Mouse (Mus musculus) neural tube, embryonic 10.5 days (tissue): ENCODE results near the gene Gpn1.
"Not testable (repeated sequence)": the region's sequence is repeated elsewhere in the genome, so short reads cannot be mapped to it uniquely, and the experiment has no call there.

Source experiments
- DNase-seq: peaks from one replicate; pipeline ENCODE4 v3.0.0-alpha.2; 2017; ENCODE audit warnings: low spot score; ENCODE audit errors: extremely low spot score

Gene Gpn1

GRCm38 (mm10) chr5:31494513-31495297 lies at the start of gene Gpn1:
TSS of gene Gpn1 (plus strand) at chr5:31494741.
- DNase-seq: peak; percentile 84

GRCm38 (mm10) chr5:31451336-31451735 lies 43.2 kb upstream of the Gpn1 start:
- DNase-seq: no peak

GRCm38 (mm10) chr5:31451878-31452561 lies 42.5 kb upstream of the Gpn1 start, which contains the start of gene Zfp512:
TSS of gene Zfp512 (plus strand) at chr5:31452431.
- peak; percentile 97 for DNase-seq

- DNase-seq: no peak
These were observed 42.0 kb upstream of the Gpn1 start for GRCm38 (mm10) chr5:31452562-31452878.

GRCm38 (mm10) chr5:31452886-31453410 lies 41.6 kb upstream of the Gpn1 start:
- DNase-seq: peak; percentile 23

GRCm38 (mm10) chr5:31467798-31468197 lies 26.7 kb upstream of the Gpn1 start:
- no peak for DNase-seq

- DNase-seq: no peak
These were observed 24.8 kb upstream of the Gpn1 start for GRCm38 (mm10) chr5:31469711-31470110.

- peak; percentile 24 for DNase-seq
These were observed 24.2 kb upstream of the Gpn1 start for GRCm38 (mm10) chr5:31470334-31470733.

- no peak for DNase-seq
These were observed 14.0 kb upstream of the Gpn1 start for GRCm38 (mm10) chr5:31480536-31480935.

- DNase-seq: no peak
These were observed 9.1 kb upstream of the Gpn1 start, which contains the start of gene 4930548H24Rik for GRCm38 (mm10) chr5:31485440-31485839. TSS of gene 4930548H24Rik (plus strand) at chr5:31485740.

GRCm38 (mm10) chr5:31487889-31488288 lies 6.7 kb upstream of the Gpn1 start:
- no peak for DNase-seq

- no peak for DNase-seq
These were observed 5.3 kb upstream of the Gpn1 start for GRCm38 (mm10) chr5:31489116-31489769.

- no peak for DNase-seq
These were observed 2.5 kb upstream of the Gpn1 start for GRCm38 (mm10) chr5:31492031-31492430.

GRCm38 (mm10) chr5:31504843-31505242 lies 10.3 kb downstream of the Gpn1 start:
- no peak for DNase-seq

- DNase-seq: no peak
These were observed 17.9 kb downstream of the Gpn1 start for GRCm38 (mm10) chr5:31512481-31512880.

- no peak for DNase-seq
These were observed 26.0 kb downstream of the Gpn1 start for GRCm38 (mm10) chr5:31520556-31520955.

GRCm38 (mm10) chr5:31526354-31527116 lies 32.0 kb downstream of the Gpn1 start, which contains the start of gene Slc4a1ap:
TSS of gene Slc4a1ap (plus strand) at chr5:31526995.
- peak; percentile 83 for DNase-seq

GRCm38 (mm10) chr5:31527117-31527680 lies 32.7 kb downstream of the Gpn1 start:
- DNase-seq: no peak

- DNase-seq: not testable (repeated sequence)
These were observed 33.2 kb downstream of the Gpn1 start, which contains the start of gene Supt7l for GRCm38 (mm10) chr5:31527707-31528106. TSS of gene Supt7l (minus strand) at chr5:31527807.

GRCm38 (mm10) chr5:31528560-31528959 lies 34.0 kb downstream of the Gpn1 start:
- no peak for DNase-seq

- DNase-seq: no peak
These were observed 40.7 kb downstream of the Gpn1 start for GRCm38 (mm10) chr5:31535228-31535627.
